Mouse (Mus musculus) E14TG2a.4 (cell line): ENCODE results near the gene Prr7.

ENCODE experiments used
- H3K27me3 ChIP-seq: 2 replicates; pipeline ENCODE4 v1.6.1; 2014; ENCODE audit warnings: low read length, control low read depth; ENCODE audit not compliant: insufficient read depth
- H3K36me3 ChIP-seq: 2 replicates; pipeline ENCODE4 v1.6.1; 2014; ENCODE audit warnings: low read length, control low read depth; ENCODE audit not compliant: insufficient read depth
- H3K4me1 ChIP-seq: replicated peaks from 2 replicates; pipeline ENCODE4 v1.6.1; 2014; ENCODE audit warnings: low read depth, low read length, control low read depth
- H3K4me3 ChIP-seq: replicated peaks from 2 replicates; pipeline ENCODE4 v1.5.1; 2014; ENCODE audit warnings: mild to moderate bottlenecking, low read length
- H3K9me3 ChIP-seq: 2 replicates; pipeline ENCODE4 v1.6.1; 2014; ENCODE audit warnings: low read length, control low read depth
- CTCF ChIP-seq: conservative IDR thresholded peaks from 2 replicates; pipeline ENCODE4 v1.5.1; 2014; ENCODE audit warnings: low read length
- NANOG ChIP-seq: IDR thresholded peaks from 2 replicates; pipeline ENCODE4 v1.6.1; 2014; ENCODE audit warnings: borderline replicate concordance, low read length, mixed read lengths
- POU5F1 ChIP-seq: IDR thresholded peaks from 2 replicates; pipeline ENCODE4 v1.6.1; 2014; ENCODE audit warnings: low read length, borderline replicate concordance

Gene Prr7

DNA sequence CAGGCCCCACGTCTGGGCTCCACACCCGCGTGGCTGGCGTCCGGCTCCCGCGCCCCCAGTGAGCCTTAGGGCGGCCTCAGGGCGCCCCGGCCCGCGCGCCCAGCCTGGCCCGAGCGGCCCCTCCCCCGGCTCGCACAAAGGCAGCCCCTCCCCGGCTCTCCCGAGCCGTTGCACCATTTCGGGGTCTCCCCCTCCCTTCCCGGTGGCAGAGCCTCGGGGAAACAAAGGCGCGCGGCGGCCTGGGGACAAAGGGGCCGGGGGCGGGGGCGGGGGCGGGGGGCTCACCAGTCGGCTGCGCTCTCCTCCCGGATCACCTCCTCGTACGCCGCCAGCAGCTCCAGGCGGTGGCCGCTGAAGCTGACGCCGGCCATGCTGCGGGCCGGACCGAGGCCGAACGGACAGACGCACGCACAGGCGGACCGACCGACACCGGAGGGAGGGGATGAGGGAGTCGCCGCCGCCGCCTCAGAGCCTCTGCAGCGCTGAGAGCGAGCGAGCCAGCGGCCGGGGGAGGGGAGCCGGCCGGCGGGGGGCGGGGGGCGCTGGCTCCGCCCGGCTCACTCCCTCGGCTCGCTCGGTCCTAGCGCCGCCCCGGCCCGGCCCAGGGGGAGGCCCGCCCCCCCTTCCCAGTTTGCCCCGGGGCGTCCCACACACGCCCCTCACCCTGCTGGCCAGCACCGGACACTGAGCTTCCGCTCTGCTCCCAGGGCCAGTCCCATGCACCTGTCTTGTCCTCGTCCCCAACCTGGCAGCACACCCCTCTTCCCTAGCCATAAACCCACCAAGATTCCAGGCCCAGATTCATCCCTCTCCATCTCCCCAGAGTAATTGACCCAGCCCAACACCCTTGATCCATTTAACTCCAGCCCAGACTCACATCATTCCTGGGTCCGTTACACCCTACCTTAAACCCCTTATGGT lies 23.8 kb downstream of the Prr7 start, which contains the start of gene Dbn1:
Gene Dbn1 (minus strand): TSS at position 534 of the 921 bp plus-strand sequence.
- Histone ChIP-seq H3K9me3 (no peaks in the 10 kb centered on the region), H3K4me3 (peak within 1 kb of the TSS; percentile 82), H3K27me3 (peaks cover 83% of the 10 kb centered on the region), H3K4me1 (peaks cover 48% of the 10 kb centered on the region), H3K36me3 (no peaks in the 10 kb centered on the region)
- TF ChIP-seq NANOG: no peak

GRCm38 (mm10) chr13:55494257-55494656 lies 30.2 kb downstream of the Prr7 start:
- Histone ChIP-seq H3K9me3 (no peaks in the 10 kb centered on the region), H3K27me3 (peaks cover 43% of the 10 kb centered on the region), H3K4me1 (peaks cover 52% of the 10 kb centered on the region), H3K36me3 (peaks cover 28% of the 10 kb centered on the region), H3K4me3 (0 out of 2 replicates have a peak overlapping the region, but pooled peaks have one; percentile 5)
- TF ChIP-seq CTCF (no peak), POU5F1 (no peak), NANOG (no peak)

DNA sequence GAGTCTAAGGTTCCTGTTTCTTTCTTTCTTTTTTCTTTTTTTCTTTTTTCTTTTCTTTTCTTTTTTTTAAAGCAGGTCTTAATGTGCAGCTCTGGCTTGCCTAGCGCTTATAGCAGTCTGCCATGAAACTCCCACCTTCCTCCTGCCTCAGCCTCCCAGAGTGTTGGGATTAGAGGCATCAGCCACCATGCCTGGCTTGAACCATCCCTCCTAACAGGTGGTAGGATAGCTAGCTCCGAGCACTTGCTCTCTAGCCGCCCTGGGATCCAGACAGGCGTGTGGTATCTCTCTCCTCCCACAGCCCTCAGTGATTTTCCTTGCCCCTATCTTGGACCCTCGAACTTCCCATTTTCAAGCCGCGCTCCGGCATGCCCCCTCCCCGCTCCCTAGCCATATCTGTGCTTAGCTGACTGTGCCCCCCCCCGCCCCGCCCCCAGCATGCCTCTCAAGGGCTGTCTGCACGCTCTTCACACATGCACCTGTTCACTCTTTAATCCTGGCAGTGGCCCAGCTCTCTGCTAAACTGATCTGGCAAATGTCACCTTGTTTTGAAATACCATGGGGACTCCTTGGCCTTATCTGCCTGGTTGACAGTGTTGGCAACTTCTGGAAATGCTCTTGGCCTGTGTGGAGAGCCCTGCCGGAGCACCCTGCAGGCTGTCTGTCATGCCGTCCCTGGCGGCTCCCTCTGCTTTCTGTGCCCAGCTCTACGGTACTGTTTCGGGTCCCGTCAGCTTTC lies 31.0 kb downstream of the Prr7 start:
- Histone ChIP-seq H3K27me3 (peaks cover 41% of the 10 kb centered on the region), H3K9me3 (no peaks in the 10 kb centered on the region), H3K4me1 (peaks cover 53% of the 10 kb centered on the region), H3K4me3 (no peak overlapping the region), H3K36me3 (peaks cover 34% of the 10 kb centered on the region)
- TF ChIP-seq CTCF (no peak), NANOG (no peak), POU5F1 (no peak)

DNA sequence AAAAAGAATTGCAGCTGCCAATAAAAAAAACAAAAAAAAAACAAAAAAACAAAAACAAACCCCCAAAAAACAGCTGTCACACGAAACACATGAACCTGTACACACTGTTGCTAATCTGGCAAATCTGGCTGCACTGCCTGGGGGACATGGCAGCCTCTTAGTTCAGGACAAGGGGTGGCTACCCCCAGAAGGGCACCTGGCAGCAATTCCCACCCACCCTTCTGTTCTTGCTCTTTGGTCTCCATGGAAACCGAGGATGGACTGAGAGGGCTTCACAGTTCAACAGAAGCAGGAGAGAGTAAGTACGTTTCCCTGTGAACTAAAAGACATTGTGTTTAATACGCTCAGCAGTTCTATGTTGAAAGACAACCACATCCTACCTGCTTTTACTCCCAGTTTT lies 31.6 kb downstream of the Prr7 start:
- Histone ChIP-seq H3K27me3 (peaks cover 41% of the 10 kb centered on the region), H3K9me3 (no peaks in the 10 kb centered on the region), H3K4me3 (no peak overlapping the region), H3K4me1 (peaks cover 59% of the 10 kb centered on the region), H3K36me3 (peaks cover 41% of the 10 kb centered on the region)
- TF ChIP-seq POU5F1 (no peak), NANOG (no peak), CTCF (no peak)

GRCm38 (mm10) chr13:55496661-55497060 lies 32.6 kb downstream of the Prr7 start:
- Histone ChIP-seq H3K9me3 (no peaks in the 10 kb centered on the region), H3K36me3 (peaks cover 50% of the 10 kb centered on the region), H3K4me3 (no peak overlapping the region), H3K4me1 (peaks cover 60% of the 10 kb centered on the region), H3K27me3 (peaks cover 32% of the 10 kb centered on the region)
- TF ChIP-seq NANOG (no peak), POU5F1 (no peak), CTCF (no peak)

DNA sequence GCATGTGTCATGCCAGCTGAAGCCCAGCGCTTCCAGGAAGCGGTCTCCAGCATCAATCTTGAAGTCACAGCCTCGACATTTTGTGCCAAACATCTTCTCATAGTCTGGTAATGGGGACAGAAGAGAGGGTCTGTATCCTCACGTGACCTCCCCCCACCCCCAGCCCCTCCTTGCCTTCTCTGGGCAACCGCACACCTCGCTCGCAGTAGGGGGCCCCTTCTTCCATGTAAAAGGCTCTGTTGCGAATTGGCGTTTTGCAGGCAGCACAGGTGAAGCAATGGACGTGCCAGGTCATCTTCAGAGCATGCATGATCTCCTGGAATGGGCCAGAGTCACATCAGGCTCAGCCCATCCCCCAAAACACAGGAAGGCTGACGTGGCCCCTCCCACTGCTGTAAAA lies 34.8 kb downstream of the Prr7 start:
- no peak overlapping the region for H3K4me3 ChIP-seq
- no peaks in the 10 kb centered on the region for H3K9me3 ChIP-seq
- H3K27me3 ChIP-seq: peaks cover 12% of the 10 kb centered on the region
- no peak for TF ChIP-seq CTCF
- no peak for TF ChIP-seq NANOG
- TF ChIP-seq POU5F1: no peak
- peaks cover 73% of the 10 kb centered on the region for H3K36me3 ChIP-seq
- H3K4me1 ChIP-seq: peaks cover 59% of the 10 kb centered on the region

DNA sequence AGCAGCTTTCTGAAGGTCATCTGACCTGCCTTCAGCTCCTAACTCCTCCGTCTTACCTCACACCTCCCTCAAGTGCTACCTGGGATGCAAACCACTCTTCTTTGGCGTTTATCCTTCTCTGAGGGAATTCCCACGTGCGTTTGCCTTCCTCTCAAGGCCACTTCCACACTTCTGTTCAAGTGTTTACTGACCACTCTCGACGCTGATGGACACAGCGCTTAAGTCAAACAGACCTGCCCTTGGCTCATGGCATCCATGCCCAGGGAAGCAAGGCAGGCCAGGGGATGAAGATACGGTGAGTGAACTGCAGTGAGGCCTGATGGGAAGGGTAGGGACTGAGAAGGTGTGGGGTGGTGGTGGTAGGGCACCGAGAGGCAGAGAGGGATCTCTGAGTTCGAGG lies 36.5 kb downstream of the Prr7 start:
- Histone ChIP-seq H3K9me3 (no peaks in the 10 kb centered on the region), H3K4me1 (peaks cover 42% of the 10 kb centered on the region), H3K27me3 (0 out of 2 replicates have a peak, but pooled peaks cover 5% of the 10 kb centered on the region), H3K4me3 (no peak overlapping the region), H3K36me3 (peaks cover 89% of the 10 kb centered on the region)
- no peak for TF ChIP-seq CTCF
- no peak for TF ChIP-seq POU5F1
- TF ChIP-seq NANOG: no peak

- Histone ChIP-seq H3K9me3 (no peaks in the 10 kb centered on the region), H3K36me3 (peaks cover 98% of the 10 kb centered on the region), H3K4me3 (no peak overlapping the region), H3K4me1 (peaks cover 38% of the 10 kb centered on the region), H3K27me3 (no peaks in the 10 kb centered on the region)
- TF ChIP-seq NANOG: no peak
- TF ChIP-seq CTCF: no peak
- no peak for TF ChIP-seq POU5F1
Observed at GRCm38 (mm10) chr13:55502405-55502804, 38.3 kb downstream of the Prr7 start.
